Mouse (Mus musculus): ENCODE data around the gene Sema4f. TPM values are rescaled to one million over a fixed set of nuclear protein-coding genes. Genes with fewer than 3 reads are reported as not detected.

Sema4f gene
- polyA plus RNA-seq, 1 experiment from 2014 or later: 13.7 TPM

- no peak for ATAC-seq (ENCODE audit: low read depth)
- H3K9me3 ChIP-seq (ENCODE audit: control insufficient read depth, low read length): no peaks in the 10 kb centered on the region
- H3K4me3 ChIP-seq (ENCODE audit: low read depth, low read length): no peak overlapping the region
- no peak overlapping the region for H3K4me2 ChIP-seq (ENCODE audit: low read depth, low read length)
- H3K4me1 ChIP-seq (ENCODE audit: control insufficient read depth, insufficient read depth, low read length): no peaks in the 10 kb centered on the region
- no peak overlapping the region for H3K27ac ChIP-seq (ENCODE audit: low read depth, low read length)
- no peak overlapping the region for H3K9ac ChIP-seq (replicated peaks; ENCODE audit: low read depth, low read length)
- H3K27me3 ChIP-seq (ENCODE audit: control insufficient read depth, insufficient read depth, low read length): no peaks in the 10 kb centered on the region
- WGBS: 89% methylated on average over 3 of the region's 3 CpGs
- H3K36me3 ChIP-seq (ENCODE audit: control insufficient read depth, insufficient read depth, low read length): no peaks in the 10 kb centered on the region
Measured at GRCm38 (mm10) chr6:82906985-82907384, 32.6 kb downstream of the Sema4f start.

- Histone ChIP-seq H3K27ac (ENCODE audit: low read depth, low read length) (no peak overlapping the region), H3K27me3 (ENCODE audit: control insufficient read depth, insufficient read depth, low read length) (no peaks in the 10 kb centered on the region), H3K9ac (replicated peaks; ENCODE audit: low read depth, low read length) (no peak overlapping the region), H3K4me2 (ENCODE audit: low read depth, low read length) (no peak overlapping the region), H3K9me3 (ENCODE audit: control insufficient read depth, low read length) (no peaks in the 10 kb centered on the region), H3K4me1 (ENCODE audit: control insufficient read depth, insufficient read depth, low read length) (no peaks in the 10 kb centered on the region), H3K36me3 (ENCODE audit: control insufficient read depth, insufficient read depth, low read length) (no peaks in the 10 kb centered on the region), H3K4me3 (ENCODE audit: low read depth, low read length) (no peak overlapping the region)
- no peak for ATAC-seq (ENCODE audit: low read depth)
- 76% methylated on average over 8 of the region's 8 CpGs for WGBS
Measured at GRCm38 (mm10) chr6:82902559-82902958, 37.0 kb downstream of the Sema4f start.

DNA sequence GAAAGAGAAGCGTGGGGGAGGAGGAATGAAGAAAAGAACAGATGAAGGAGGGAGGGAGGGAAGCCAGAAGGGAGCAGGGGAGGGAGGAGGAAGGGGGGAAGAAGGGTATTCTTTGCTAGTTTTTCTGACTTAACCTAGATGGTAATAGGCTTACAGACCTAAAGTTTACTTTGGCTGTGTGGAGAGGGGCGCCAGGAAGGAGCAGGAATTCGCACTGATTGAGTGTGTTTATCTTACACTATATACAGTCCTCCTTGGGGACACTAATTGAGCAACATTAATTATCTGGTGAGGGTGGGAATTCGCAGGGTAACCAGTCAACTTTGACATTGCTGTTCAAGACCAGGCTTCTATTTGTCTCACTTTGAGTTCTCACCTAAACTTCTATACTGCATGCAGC is 40.8 kb downstream of the Sema4f start:
- Histone ChIP-seq H3K4me1 (ENCODE audit: control insufficient read depth, insufficient read depth, low read length) (no peaks in the 10 kb centered on the region), H3K4me2 (ENCODE audit: low read depth, low read length) (no peak overlapping the region), H3K36me3 (ENCODE audit: control insufficient read depth, insufficient read depth, low read length) (no peaks in the 10 kb centered on the region), H3K4me3 (ENCODE audit: low read depth, low read length) (no peak overlapping the region), H3K27me3 (ENCODE audit: control insufficient read depth, insufficient read depth, low read length) (no peaks in the 10 kb centered on the region), H3K9ac (replicated peaks; ENCODE audit: low read depth, low read length) (no peak overlapping the region), H3K9me3 (ENCODE audit: control insufficient read depth, low read length) (no peaks in the 10 kb centered on the region), H3K27ac (ENCODE audit: low read depth, low read length) (no peak overlapping the region)
- 68% methylated on average over 4 of the region's 4 CpGs for WGBS
- ATAC-seq (ENCODE audit: low read depth): no peak

- Histone ChIP-seq H3K27ac (ENCODE audit: low read depth, low read length) (no peak overlapping the region), H3K4me1 (ENCODE audit: control insufficient read depth, insufficient read depth, low read length) (no peaks in the 10 kb centered on the region), H3K27me3 (ENCODE audit: control insufficient read depth, insufficient read depth, low read length) (no peaks in the 10 kb centered on the region), H3K9me3 (ENCODE audit: control insufficient read depth, low read length) (no peaks in the 10 kb centered on the region), H3K4me3 (ENCODE audit: low read depth, low read length) (no peak overlapping the region), H3K36me3 (ENCODE audit: control insufficient read depth, insufficient read depth, low read length) (no peaks in the 10 kb centered on the region), H3K9ac (replicated peaks; ENCODE audit: low read depth, low read length) (no peak overlapping the region), H3K4me2 (ENCODE audit: low read depth, low read length) (no peak overlapping the region)
- 76% methylated on average over 4 of the region's 4 CpGs for WGBS
- no peak for ATAC-seq (ENCODE audit: low read depth)
Measured at GRCm38 (mm10) chr6:82898227-82898626, 41.3 kb downstream of the Sema4f start.

DNA sequence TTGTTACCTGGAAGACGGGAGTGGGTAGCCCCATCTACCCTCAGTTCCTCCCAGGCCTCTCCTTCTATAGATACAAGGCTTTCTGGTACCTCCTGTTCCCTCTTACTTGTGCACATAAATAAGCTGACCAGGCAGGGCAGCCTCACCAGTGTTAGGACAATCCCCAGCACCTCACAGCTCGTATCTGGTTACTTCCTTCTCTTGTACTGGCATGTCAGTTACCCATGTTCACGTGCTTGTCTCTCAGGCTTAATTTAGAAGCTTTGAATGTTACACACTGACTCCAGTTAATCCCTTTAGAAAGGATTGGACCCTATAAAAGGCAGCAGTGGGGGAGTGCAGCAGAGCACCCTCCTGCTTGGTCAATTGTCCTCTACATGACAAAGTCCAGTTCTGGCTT is 42.3 kb downstream of the Sema4f start:
- no peak overlapping the region for H3K4me3 ChIP-seq (ENCODE audit: low read depth, low read length)
- no peak overlapping the region for H3K9ac ChIP-seq (replicated peaks; ENCODE audit: low read depth, low read length)
- no peaks in the 10 kb centered on the region for H3K9me3 ChIP-seq (ENCODE audit: control insufficient read depth, low read length)
- no peak overlapping the region for H3K4me2 ChIP-seq (ENCODE audit: low read depth, low read length)
- no peaks in the 10 kb centered on the region for H3K36me3 ChIP-seq (ENCODE audit: control insufficient read depth, insufficient read depth, low read length)
- no peak for ATAC-seq (ENCODE audit: low read depth)
- WGBS: 76% methylated on average over 3 of the region's 3 CpGs
- no peaks in the 10 kb centered on the region for H3K4me1 ChIP-seq (ENCODE audit: control insufficient read depth, insufficient read depth, low read length)
- no peak overlapping the region for H3K27ac ChIP-seq (ENCODE audit: low read depth, low read length)
- no peaks in the 10 kb centered on the region for H3K27me3 ChIP-seq (ENCODE audit: control insufficient read depth, insufficient read depth, low read length)

DNA sequence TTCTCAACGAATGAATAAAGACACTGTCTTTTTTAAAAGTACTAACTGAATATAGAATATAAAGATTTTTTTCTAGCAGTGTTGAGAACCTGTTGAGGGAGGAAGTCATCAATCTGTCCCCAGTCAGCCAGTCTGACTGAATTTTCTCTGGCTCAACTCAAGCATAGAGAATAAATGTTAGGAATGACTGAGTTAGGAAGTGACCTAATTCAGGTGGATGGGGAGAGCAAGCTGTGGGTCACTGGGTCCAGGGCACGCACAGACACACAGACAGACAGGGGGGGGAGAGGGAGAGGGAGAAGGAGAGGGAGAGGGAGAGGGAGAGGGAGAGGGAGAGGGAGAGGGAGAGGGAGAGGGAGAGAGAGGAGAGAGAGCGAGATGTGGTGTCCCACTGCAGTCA is 46.2 kb downstream of the Sema4f start:
- no peak overlapping the region for H3K27ac ChIP-seq (ENCODE audit: low read depth, low read length)
- WGBS: 58% methylated on average over 3 of the region's 3 CpGs

DNA sequence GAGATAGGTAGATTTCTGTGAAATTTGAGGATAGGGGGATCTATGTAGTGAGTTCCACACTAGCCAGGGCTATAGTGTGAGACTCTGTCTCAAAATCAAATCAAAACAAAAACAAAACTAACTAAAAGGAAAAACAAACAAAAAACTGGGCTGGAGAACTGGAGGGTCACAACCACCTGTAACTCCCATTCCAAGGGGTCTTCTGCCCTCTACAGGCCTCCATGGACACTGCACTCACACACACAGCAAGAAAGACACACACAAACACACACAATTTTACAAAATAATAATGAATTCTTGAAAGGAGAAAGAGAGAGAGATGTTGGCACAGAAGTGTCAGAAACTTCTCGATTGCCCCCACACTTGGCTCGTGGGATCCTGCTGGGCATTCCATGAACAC is 47.0 kb downstream of the Sema4f start:
- Histone ChIP-seq H3K4me2 (ENCODE audit: low read depth, low read length) (no peak overlapping the region), H3K27me3 (ENCODE audit: control insufficient read depth, insufficient read depth, low read length) (no peaks in the 10 kb centered on the region), H3K4me1 (ENCODE audit: control insufficient read depth, insufficient read depth, low read length) (no peaks in the 10 kb centered on the region), H3K4me3 (ENCODE audit: low read depth, low read length) (no peak overlapping the region), H3K9me3 (ENCODE audit: control insufficient read depth, low read length) (no peaks in the 10 kb centered on the region), H3K9ac (replicated peaks; ENCODE audit: low read depth, low read length) (no peak overlapping the region), H3K36me3 (ENCODE audit: control insufficient read depth, insufficient read depth, low read length) (no peaks in the 10 kb centered on the region), H3K27ac (ENCODE audit: low read depth, low read length) (no peak overlapping the region)
- no peak for ATAC-seq (ENCODE audit: low read depth)
- WGBS: 88% methylated on average over 2 of the region's 2 CpGs

More for the DNA sequence above, 46.2 kb downstream of the Sema4f start:
- H3K36me3 ChIP-seq (ENCODE audit: control insufficient read depth, insufficient read depth, low read length): no peaks in the 10 kb centered on the region
- H3K9me3 ChIP-seq (ENCODE audit: control insufficient read depth, low read length): no peaks in the 10 kb centered on the region
- H3K4me1 ChIP-seq (ENCODE audit: control insufficient read depth, insufficient read depth, low read length): no peaks in the 10 kb centered on the region
- no peak overlapping the region for H3K4me2 ChIP-seq (ENCODE audit: low read depth, low read length)
- no peak overlapping the region for H3K9ac ChIP-seq (replicated peaks; ENCODE audit: low read depth, low read length)
- no peak for ATAC-seq (ENCODE audit: low read depth)
- H3K4me3 ChIP-seq (ENCODE audit: low read depth, low read length): no peak overlapping the region
- H3K27me3 ChIP-seq (ENCODE audit: control insufficient read depth, insufficient read depth, low read length): no peaks in the 10 kb centered on the region

DNA sequence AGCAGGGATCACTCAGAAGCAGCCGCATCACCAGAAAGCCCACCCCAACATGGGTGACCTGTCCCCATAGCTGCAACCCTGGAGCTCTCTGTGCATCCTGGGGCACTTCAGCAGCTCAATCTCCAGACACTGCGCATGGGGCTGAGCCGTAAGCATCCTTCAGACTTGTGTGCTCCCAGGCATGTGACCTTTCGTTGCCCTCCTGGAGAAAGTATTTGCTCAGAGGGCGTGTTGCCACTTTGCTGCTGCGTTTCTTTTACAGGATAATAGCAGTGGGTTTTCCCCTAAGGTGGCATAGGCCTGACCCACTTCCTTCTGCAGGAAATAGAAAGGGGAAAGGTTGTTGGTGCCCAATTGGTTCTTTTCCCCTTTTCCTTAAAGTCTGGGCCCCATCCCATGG is 48.1 kb downstream of the Sema4f start:
- ATAC-seq (ENCODE audit: low read depth): no peak
- no peak overlapping the region for H3K4me3 ChIP-seq (ENCODE audit: low read depth, low read length)
- no peak overlapping the region for H3K9ac ChIP-seq (replicated peaks; ENCODE audit: low read depth, low read length)
- WGBS: 52% methylated on average over 6 of the region's 6 CpGs
- H3K4me2 ChIP-seq (ENCODE audit: low read depth, low read length): no peak overlapping the region
- H3K36me3 ChIP-seq (ENCODE audit: control insufficient read depth, insufficient read depth, low read length): no peaks in the 10 kb centered on the region
- no peaks in the 10 kb centered on the region for H3K27me3 ChIP-seq (ENCODE audit: control insufficient read depth, insufficient read depth, low read length)
- no peaks in the 10 kb centered on the region for H3K9me3 ChIP-seq (ENCODE audit: control insufficient read depth, low read length)
- no peak overlapping the region for H3K27ac ChIP-seq (ENCODE audit: low read depth, low read length)
- no peaks in the 10 kb centered on the region for H3K4me1 ChIP-seq (ENCODE audit: control insufficient read depth, insufficient read depth, low read length)

DNA sequence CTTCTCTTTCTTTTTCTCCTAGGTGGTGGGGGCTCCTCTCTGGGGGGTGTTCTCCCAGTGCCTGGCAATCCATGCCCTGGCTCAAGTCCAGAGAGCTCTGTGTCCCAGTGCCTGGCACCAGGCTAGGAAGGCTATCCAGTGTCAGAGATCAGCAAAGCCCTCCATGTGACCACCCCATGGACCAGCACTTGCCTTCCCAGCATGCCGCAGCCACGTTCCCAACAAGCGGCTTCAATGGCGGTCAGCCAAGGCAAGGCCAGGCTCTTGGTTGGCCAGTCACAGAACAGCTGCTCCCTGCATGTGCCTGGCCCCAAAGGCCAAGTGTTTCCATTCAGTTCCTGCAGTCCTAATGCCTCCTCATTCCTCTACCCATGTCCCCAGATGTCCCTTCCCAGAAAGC is 53.2 kb downstream of the Sema4f start:
- Histone ChIP-seq H3K27me3 (ENCODE audit: control insufficient read depth, insufficient read depth, low read length) (no peaks in the 10 kb centered on the region), H3K4me1 (ENCODE audit: control insufficient read depth, insufficient read depth, low read length) (no peaks in the 10 kb centered on the region), H3K36me3 (ENCODE audit: control insufficient read depth, insufficient read depth, low read length) (no peaks in the 10 kb centered on the region), H3K9me3 (ENCODE audit: control insufficient read depth, low read length) (no peaks in the 10 kb centered on the region), H3K9ac (replicated peaks; ENCODE audit: low read depth, low read length) (no peak overlapping the region), H3K27ac (ENCODE audit: low read depth, low read length) (no peak overlapping the region), H3K4me2 (ENCODE audit: low read depth, low read length) (no peak overlapping the region), H3K4me3 (ENCODE audit: low read depth, low read length) (no peak overlapping the region)
- 83% methylated on average over 4 of the region's 4 CpGs for WGBS
- no peak for ATAC-seq (ENCODE audit: low read depth)

DNA sequence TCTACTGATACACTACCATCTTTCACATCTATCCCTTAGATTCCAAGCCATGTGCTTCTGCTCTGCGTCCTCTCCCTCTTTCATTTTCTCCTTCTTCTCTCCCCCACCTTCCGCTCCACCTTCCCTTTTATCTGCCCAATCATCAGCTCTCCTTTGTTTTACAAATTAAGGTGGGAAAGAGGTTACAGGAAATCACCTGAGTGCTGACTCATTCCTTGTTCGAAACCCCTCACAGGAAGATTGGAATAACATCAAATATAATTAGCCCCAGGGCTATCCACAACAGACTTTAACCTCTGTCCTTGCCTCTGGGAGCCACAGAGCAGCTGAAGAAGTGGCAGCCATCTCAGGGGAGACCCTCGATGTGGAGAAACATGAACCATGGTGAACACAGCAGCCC is 53.7 kb downstream of the Sema4f start:
- Histone ChIP-seq H3K27ac (ENCODE audit: low read depth, low read length) (no peak overlapping the region), H3K9ac (replicated peaks; ENCODE audit: low read depth, low read length) (no peak overlapping the region), H3K4me1 (ENCODE audit: control insufficient read depth, insufficient read depth, low read length) (no peaks in the 10 kb centered on the region)

More for the DNA sequence above, 53.7 kb downstream of the Sema4f start:
- H3K4me2 ChIP-seq (ENCODE audit: low read depth, low read length): no peak overlapping the region
- H3K27me3 ChIP-seq (ENCODE audit: control insufficient read depth, insufficient read depth, low read length): no peaks in the 10 kb centered on the region
- H3K9me3 ChIP-seq (ENCODE audit: control insufficient read depth, low read length): no peaks in the 10 kb centered on the region
- H3K36me3 ChIP-seq (ENCODE audit: control insufficient read depth, insufficient read depth, low read length): no peaks in the 10 kb centered on the region
- ATAC-seq (ENCODE audit: low read depth): no peak
- 85% methylated on average over 4 of the region's 4 CpGs for WGBS
- no peak overlapping the region for H3K4me3 ChIP-seq (ENCODE audit: low read depth, low read length)

Data from neural tube, embryonic 14.5 days (tissue).